Mouse (Mus musculus) embryo, embryonic 11 days (tissue): ENCODE results near the gene Igsf21.

Experiments used
- DNase-seq: peaks from one replicate; pipeline ENCODE4 v3.0.0-alpha.2; 2015

The Igsf21 gene

GRCm38 (mm10) chr4:140038586-140039411, 207.8 kb downstream of the Igsf21 start:
- no peak for DNase-seq

GRCm38 (mm10) chr4:140037784-140038387, 208.7 kb downstream of the Igsf21 start:
- peak; percentile 56 for DNase-seq

DNA sequence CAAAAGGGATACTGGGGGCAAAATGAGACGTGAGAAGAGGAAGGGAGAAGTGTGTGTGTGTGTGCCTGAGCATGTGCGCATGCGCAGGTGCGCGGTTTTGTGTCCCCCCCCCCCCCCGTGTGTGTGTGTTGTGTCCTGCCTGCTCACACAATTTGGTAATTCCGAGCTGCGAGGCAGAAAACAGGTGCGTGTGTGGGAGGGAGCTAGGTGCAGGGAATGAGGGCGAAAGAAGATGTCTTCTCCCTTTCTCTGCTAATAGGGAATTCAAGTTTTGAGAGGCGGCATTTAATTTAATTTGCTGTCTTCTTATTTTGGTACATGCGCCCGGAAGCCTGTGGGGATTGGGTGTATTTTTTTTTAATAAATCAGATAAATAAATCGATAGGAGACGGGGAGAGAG, 211.4 kb downstream of the Igsf21 start:
- no peak for DNase-seq

DNA sequence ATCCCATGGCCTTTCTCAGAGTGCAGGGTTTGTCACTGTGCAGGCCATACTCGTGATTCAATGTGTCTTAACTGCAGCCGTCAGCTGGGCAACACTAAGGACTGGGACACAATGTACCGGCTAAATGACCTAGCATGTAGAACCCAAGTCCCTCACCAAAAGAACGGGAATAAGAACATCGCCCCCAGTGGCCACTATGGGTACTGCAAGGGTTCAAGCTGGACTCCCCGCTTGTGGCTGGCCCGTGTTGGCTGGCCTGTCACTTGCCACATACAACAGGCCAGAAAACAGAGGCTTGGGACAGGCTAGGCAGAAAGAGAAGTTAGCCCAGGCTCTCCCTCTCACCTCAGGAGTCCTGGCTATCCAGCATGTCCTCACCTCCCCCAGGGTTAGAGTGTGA, 213.2 kb downstream of the Igsf21 start:
- peak; percentile 60 for DNase-seq

DNA sequence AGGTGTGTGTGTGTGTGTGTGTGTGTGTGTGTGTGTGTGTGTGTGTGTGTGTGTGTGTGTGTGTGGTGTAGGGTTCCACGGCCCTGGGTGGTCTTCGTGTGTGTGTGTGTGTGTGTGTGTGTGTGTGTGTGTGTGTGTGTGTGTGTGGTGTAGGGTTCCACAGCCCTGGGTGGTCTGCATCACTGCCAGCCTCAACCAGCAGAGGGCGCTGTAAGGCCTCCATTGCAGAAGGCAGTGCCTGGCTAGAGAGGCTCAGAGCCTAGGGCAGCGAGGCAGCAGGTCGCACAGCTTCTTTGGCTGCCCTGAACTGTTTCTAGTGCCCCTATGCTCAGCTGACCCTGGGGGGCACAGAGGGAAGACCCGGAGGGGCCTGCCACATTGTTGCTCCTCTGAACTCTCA, 216.2 kb downstream of the Igsf21 start:
- DNase-seq = peak; percentile 71

GRCm38 (mm10) chr4:140030040-140030386, 216.6 kb downstream of the Igsf21 start:
- DNase-seq = peak; percentile 42

DNA sequence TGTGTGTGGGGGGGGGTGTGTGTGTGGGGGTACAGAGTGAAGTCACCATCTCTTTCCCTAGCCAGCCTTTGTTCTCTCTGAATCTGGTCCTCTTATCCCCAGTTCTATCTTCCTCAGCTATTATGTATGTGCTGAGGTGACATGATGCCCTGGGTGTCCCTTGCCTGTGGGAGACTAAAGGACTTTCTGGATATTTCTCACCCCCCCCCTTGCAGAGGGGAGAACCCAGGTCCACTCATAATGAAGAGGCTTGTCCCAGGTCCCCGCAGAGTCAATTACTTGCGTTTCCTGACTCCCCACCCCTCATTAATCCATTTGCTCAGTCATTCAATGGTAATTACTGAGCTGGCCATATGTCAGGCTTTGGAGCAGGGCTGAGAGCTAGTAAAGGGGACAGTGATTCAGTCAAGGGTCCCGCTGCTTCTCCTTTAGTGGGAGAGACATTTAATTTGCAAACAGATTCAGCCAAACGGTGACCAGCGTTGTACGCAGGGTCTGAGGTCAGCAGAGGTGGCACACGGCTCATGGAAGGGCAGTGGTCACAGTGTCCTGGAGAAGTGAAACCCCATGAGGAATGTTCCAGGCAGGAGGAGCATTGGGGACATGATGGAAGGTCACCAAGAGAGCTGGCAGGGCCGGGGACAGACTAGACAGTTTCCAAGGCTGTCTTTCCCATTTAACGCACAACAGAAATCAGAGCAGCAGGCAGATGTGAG, 217.1 kb downstream of the Igsf21 start:
- no peak for DNase-seq

DNA sequence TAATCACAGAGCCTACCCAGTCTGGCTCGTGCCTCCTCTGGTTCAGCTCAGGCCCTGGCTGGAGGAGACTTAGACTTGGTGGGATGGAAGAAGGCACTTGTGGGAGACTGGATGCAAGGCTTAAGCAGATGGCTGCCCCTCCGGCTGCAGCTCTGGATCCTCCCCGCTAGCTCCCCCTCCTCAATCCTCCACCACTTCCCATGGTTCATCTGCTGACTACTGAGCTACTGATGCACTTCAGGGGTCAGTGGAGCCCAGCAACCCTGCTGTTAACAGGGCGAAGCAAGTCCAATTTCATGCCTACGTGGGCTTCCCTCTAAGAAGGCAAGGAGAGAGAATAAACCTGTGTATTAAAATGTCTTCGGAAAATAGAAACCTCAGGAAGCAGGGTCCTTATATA, 222.8 kb downstream of the Igsf21 start:
- DNase-seq = no peak

GRCm38 (mm10) chr4:140015916-140016315, 230.7 kb downstream of the Igsf21 start:
- no peak for DNase-seq

DNA sequence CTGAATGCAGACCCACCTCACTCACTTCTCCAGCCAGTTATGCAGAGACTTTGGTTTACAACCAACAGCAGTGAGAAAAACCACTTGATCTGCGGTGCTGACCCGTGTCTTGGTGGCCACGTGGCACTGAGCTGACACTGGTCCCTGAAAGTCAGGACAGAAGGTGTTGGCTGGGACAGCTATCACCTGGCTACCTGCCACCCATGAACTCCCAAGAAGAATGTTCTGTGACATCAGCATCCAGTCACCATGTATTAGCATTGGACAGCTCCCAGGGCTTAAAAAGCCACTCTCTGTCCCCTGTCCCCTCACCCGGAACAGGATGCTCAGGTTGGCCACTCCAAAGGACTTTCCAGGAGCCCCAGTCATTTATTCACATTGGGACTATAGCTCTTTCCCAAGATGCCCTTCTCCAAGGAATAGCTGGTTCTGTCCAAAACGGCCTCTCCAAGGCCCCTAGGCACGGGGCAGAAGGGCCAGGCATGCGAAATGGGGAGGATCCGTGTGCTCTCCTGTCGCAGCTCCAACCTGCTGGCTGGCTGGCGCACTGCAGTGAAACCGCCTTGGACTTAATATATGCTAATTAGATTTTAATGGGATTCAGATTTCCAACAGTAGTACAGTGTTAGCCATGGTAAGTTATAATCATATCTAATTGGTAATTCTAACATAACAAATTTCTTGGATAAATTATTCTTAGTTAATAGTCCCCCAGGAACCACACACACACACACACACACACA, 235.7 kb downstream of the Igsf21 start:
- DNase-seq = peak; percentile 34

- peak; percentile 37 for DNase-seq
Measured at GRCm38 (mm10) chr4:140004932-140005331, 241.7 kb downstream of the Igsf21 start.

DNA sequence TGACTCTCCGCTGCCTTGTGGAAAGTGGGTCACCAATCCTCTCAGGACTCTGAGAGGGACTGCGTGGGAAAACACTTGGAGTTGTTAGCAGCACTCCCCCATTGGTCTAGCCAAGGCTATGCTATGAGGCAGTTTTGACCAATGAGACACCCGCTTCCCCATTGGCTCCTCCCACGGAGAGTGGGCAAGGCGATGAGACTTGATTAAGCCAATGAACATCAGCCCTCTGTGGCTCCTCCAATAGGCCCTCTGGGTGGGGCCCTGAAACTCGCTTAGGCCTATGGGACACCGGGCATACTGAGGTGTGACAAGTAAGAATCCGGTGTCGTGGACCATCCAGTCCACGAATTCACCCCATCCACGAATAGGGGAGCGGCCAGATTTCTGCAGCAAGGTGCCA, 242.4 kb downstream of the Igsf21 start:
- peak; percentile 77 for DNase-seq

GRCm38 (mm10) chr4:140002069-140002468, 244.5 kb downstream of the Igsf21 start:
- no peak for DNase-seq

GRCm38 (mm10) chr4:140000911-140001310, 245.7 kb downstream of the Igsf21 start:
- no peak for DNase-seq

- no peak for DNase-seq
Measured at GRCm38 (mm10) chr4:139999033-139999432, 247.6 kb downstream of the Igsf21 start.

- DNase-seq = no peak
Measured at GRCm38 (mm10) chr4:139995659-139996058, 250.9 kb downstream of the Igsf21 start.

DNA sequence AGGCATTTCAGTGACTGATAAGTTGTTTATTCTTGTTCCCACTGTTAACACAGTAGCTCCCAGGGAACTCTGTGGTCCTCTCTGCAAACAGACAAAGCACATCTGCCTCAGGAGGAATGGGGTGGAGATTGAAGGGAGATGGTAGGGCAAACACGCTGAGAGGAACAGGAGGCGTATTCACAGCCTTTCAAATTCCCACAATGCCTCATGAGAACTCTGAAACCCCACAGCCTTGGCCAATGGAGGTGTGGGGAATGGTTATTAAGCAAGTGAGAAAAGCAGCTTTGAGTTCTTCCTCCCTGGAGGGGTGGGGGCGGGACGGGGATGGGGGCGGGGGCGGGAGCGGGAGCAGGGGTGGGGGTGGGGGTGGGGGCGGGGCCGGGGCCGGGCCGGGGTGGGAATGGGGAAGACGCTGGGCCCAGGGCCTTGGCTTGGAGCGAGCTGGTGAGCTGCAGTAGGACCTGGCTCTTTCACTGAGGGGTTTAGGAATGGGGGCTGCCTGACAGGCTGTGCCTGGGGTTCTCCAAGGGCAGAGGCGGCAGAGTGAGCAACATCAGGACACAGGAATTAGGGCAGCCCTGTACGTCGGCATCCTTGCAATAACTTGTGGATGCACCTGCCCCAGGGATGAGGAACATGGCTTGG, 253.4 kb downstream of the Igsf21 start:
- DNase-seq = peak; percentile 69

- peak; percentile 36 for DNase-seq
Measured at GRCm38 (mm10) chr4:139986913-139987312, 259.7 kb downstream of the Igsf21 start.

DNA sequence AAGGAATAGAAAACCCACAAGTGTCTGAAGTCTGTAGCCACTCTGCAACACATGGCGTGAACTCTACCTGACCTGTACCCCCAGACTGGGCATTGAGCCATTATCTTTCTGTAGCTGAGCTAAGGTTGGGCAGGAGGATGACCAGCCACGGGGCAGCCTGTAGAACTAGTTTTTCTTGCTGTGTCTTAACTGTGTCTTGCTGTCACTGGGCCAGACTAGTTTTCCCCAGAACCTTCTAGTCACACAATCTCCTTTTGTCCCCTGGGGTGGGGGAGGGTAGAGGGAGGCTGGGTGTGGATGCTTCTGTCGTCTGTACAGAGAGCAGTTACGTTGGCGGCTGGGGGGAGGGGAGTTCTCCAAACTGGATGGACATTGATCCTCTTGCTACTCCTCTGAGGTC, 267.9 kb downstream of the Igsf21 start:
- DNase-seq = peak; percentile 53

- DNase-seq = peak; percentile 42
Measured at GRCm38 (mm10) chr4:139977308-139977781, 269.2 kb downstream of the Igsf21 start.
